Mouse (Mus musculus): Measurements from ENCODE around the gene Adgrf2. TPM values are rescaled to one million over a fixed set of nuclear protein-coding genes. Genes with fewer than 3 reads are reported as not detected.

The Adgrf2 gene
- polyA plus RNA-seq, 1 experiment from 2014 or later, result not detected

GRCm38 (mm10) chr17:42710717-42711116, 31.3 kb downstream of the Adgrf2 start:
- no peak overlapping the region for H3K4me3 ChIP-seq (replicated peaks)
- no peak overlapping the region for H3K9ac ChIP-seq
- H3K27me3 ChIP-seq, result no peaks in the 10 kb centered on the region
- H3K4me2 ChIP-seq, result no peak overlapping the region
- H3K27ac ChIP-seq, result no peak overlapping the region
- WGBS, result 88% methylated on average over 7 of the region's 7 CpGs
- H3K9me3 ChIP-seq (replicated peaks), result no peaks in the 10 kb centered on the region
- no peak for ATAC-seq (replicated peaks; ENCODE audit: low FRiP score)
- H3K4me1 ChIP-seq, result no peaks in the 10 kb centered on the region
- H3K36me3 ChIP-seq, result no peaks in the 10 kb centered on the region

GRCm38 (mm10) chr17:42705611-42706010, 36.4 kb downstream of the Adgrf2 start:
- Histone ChIP-seq H3K4me1 (no peaks in the 10 kb centered on the region), H3K4me3 (replicated peaks) (no peak overlapping the region), H3K9me3 (replicated peaks) (no peaks in the 10 kb centered on the region), H3K4me2 (no peak overlapping the region), H3K36me3 (no peaks in the 10 kb centered on the region), H3K9ac (no peak overlapping the region), H3K27ac (no peak overlapping the region), H3K27me3 (no peaks in the 10 kb centered on the region)
- no peak for ATAC-seq (replicated peaks; ENCODE audit: low FRiP score)
- WGBS, result 77% methylated on average over 4 of the region's 4 CpGs

- H3K27ac ChIP-seq, result no peak overlapping the region
- H3K27me3 ChIP-seq, result no peaks in the 10 kb centered on the region
- no peak overlapping the region for H3K4me3 ChIP-seq (replicated peaks)
- no peak overlapping the region for H3K9ac ChIP-seq
- no peaks in the 10 kb centered on the region for H3K4me1 ChIP-seq
- ATAC-seq (replicated peaks; ENCODE audit: low FRiP score), result no peak
- H3K9me3 ChIP-seq (replicated peaks), result no peaks in the 10 kb centered on the region
- WGBS, result 88% methylated on average over 9 of the region's 9 CpGs
- H3K36me3 ChIP-seq, result no peaks in the 10 kb centered on the region
- no peak overlapping the region for H3K4me2 ChIP-seq
Measured at GRCm38 (mm10) chr17:42702198-42702597, 39.8 kb downstream of the Adgrf2 start.

GRCm38 (mm10) chr17:42694730-42695129, 47.2 kb downstream of the Adgrf2 start:
- Histone ChIP-seq H3K4me3 (replicated peaks) (no peak overlapping the region), H3K4me1 (no peaks in the 10 kb centered on the region), H3K36me3 (no peaks in the 10 kb centered on the region), H3K9me3 (replicated peaks) (no peaks in the 10 kb centered on the region), H3K27ac (no peak overlapping the region), H3K9ac (no peak overlapping the region), H3K4me2 (no peak overlapping the region), H3K27me3 (no peaks in the 10 kb centered on the region)
- no peak for ATAC-seq (replicated peaks; ENCODE audit: low FRiP score)
- WGBS, result 85% methylated on average over 4 of the region's 4 CpGs

GRCm38 (mm10) chr17:42692136-42692535, 49.8 kb downstream of the Adgrf2 start, which contains the start of gene Adgrf4:
Gene Adgrf4, minus strand, starts transcription at chr17:42692284.
- no peaks in the 10 kb centered on the region for H3K36me3 ChIP-seq
- WGBS, result 84% methylated on average over 10 of the region's 10 CpGs

GRCm38 (mm10) chr17:42690531-42690930, 51.4 kb downstream of the Adgrf2 start:
- Histone ChIP-seq H3K4me2 (no peak overlapping the region), H3K36me3 (no peaks in the 10 kb centered on the region), H3K9ac (no peak overlapping the region), H3K4me1 (no peaks in the 10 kb centered on the region), H3K9me3 (replicated peaks) (no peaks in the 10 kb centered on the region), H3K27me3 (no peaks in the 10 kb centered on the region), H3K4me3 (replicated peaks) (no peak overlapping the region), H3K27ac (no peak overlapping the region)
- no peak for ATAC-seq (replicated peaks; ENCODE audit: low FRiP score)
- whole genome bisulfite sequencing, result 92% methylated on average over 8 of the region's 8 CpGs

More at GRCm38 (mm10) chr17:42692136-42692535, 49.8 kb downstream of the Adgrf2 start, which contains the start of gene Adgrf4:
- Histone ChIP-seq H3K4me3 (replicated peaks) (no peak within 1 kb of the TSS), H3K27me3 (no peaks in the 10 kb centered on the region), H3K4me1 (no peaks in the 10 kb centered on the region), H3K9me3 (replicated peaks) (no peaks in the 10 kb centered on the region), H3K4me2 (no peak within 1 kb of the TSS), H3K9ac (no peak within 1 kb of the TSS), H3K27ac (no peak within 1 kb of the TSS)
- no peak for ATAC-seq (replicated peaks; ENCODE audit: low FRiP score)

Other genes with a start within 250 kb of the Adgrf2 start
- 0.22 and 0.23 TPM in 2 replicates for gene Opn5, start 130.8 kb downstream of the Adgrf2 start, polyA plus RNA-seq (2015; fragmentation: Nextera tagmentation; extraction: Ambion mirVana)
- gene Adgrf4, start 49.9 kb downstream of the Adgrf2 start, polyA plus RNA-seq (2015; fragmentation: Nextera tagmentation; extraction: Ambion mirVana), result 0.14 and 0.23 TPM in 2 replicates
- 34.2 and 39.9 TPM in 2 replicates for gene Cd2ap, start 134.5 kb upstream of the Adgrf2 start, polyA plus RNA-seq (2015; fragmentation: Nextera tagmentation; extraction: Ambion mirVana)